Comparison of ENCODE assay signal across 10 mouse cellular contexts in the genomic region with DNA sequence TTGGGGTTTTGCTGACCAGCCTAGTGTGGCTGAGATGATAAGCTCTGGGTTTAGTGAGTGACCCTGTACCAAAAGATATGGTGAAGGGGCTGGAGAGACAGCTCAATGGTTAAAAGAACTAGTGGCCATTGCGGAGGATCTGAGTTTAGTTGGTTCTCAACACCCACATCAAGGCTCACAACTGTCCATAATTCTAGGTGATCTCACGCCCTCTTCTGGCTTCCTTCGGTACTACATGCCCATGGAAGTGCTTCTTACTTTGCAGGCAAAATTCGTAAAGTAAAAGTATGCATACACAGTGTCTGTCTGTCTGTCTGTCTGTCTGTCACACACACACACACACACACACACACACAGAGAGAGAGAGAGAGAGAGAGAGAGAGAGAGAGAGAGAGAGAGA. TPM values are rescaled to one million over a fixed set of nuclear protein-coding genes. Genes with fewer than 3 reads are reported as not detected.
A peak's percentile ranks its signal among the peaks of the same experiment; 100 is the strongest.
DNase-seq lines count a peak whose midpoint lies in the region; ATAC-seq and TF ChIP-seq lines count a peak whose summit lies in the region.
"Had no signal": no experiment of that assay in that cellular context is flagged by ENCODE, and none has a peak within 500 bp of the region (broad histone marks: within the 10 kb centered on the region; RNA-seq: fewer than 3 reads in every experiment).

No protein-coding gene starts in this region.

- TF ChIP-seq CTCF in E14TG2a.4 (conservative IDR thresholded peaks at IDR 0.05; ENCODE audit: low read length) = peak; percentile 52
- peak; percentile 77 for TF ChIP-seq CTCF in gastrocnemius, adult 2 months (IDR thresholded peaks at IDR 0.05)

- H3K4me1 ChIP-seq in intestine, embryonic 14.5 days (replicated peaks; ENCODE audit: control insufficient read depth, insufficient read depth, low read length) = peaks cover 18% of the 10 kb centered on the region
- H3K4me1 ChIP-seq in intestine, embryonic 16.5 days (ENCODE audit: control insufficient read depth, insufficient read depth, low read length) = peaks cover 6% of the 10 kb centered on the region
- H3K4me1 ChIP-seq in E14TG2a.4 (replicated peaks; ENCODE audit: low read depth, low read length) = no peaks in the 10 kb centered on the region

- H3K4me2 ChIP-seq in intestine, embryonic 14.5 days (ENCODE audit: low read length) = no peak overlapping the region
- no peak overlapping the region for H3K4me2 ChIP-seq in intestine, embryonic 16.5 days (ENCODE audit: low read depth, low read length)
- H3K4me2 ChIP-seq: embryonic facial prominence, embryonic 12.5 days; limb, embryonic 15.5 days had no signal

- H3K27me3 ChIP-seq in intestine, embryonic 14.5 days (replicated peaks; ENCODE audit: control insufficient read depth, insufficient read depth, low read length) = no peaks in the 10 kb centered on the region
- H3K27me3 ChIP-seq in intestine, embryonic 16.5 days (replicated peaks; ENCODE audit: control insufficient read depth, insufficient read depth, low read length) = no peaks in the 10 kb centered on the region
- H3K27me3 ChIP-seq in E14TG2a.4 (ENCODE audit: insufficient read depth, low read length) = peaks cover 8% of the 10 kb centered on the region; the same call in 1 of the 2 replicates
- H3K27me3 ChIP-seq: embryonic facial prominence, embryonic 12.5 days; limb, embryonic 15.5 days had no signal

- 44% methylated on average over 4 of the region's 4 CpGs for WGBS in intestine, embryonic 14.5 days
- 45% methylated on average over 4 of the region's 4 CpGs for WGBS in intestine, embryonic 16.5 days

- H3K27ac ChIP-seq in intestine, embryonic 14.5 days (ENCODE audit: low read depth) = no peak overlapping the region
- no peak overlapping the region for H3K27ac ChIP-seq in intestine, embryonic 16.5 days (ENCODE audit: low read length)
- no peak overlapping the region for H3K27ac ChIP-seq in gastrocnemius, adult 2 months
- H3K27ac ChIP-seq: embryonic facial prominence, embryonic 12.5 days; limb, embryonic 15.5 days had no signal

- no peak for ATAC-seq in intestine, embryonic 14.5 days (replicated peaks; ENCODE audit: low FRiP score, low TSS enrichment, low read depth)
- no peak for ATAC-seq in intestine, embryonic 16.5 days

- intact Hi-C loops in gastrocnemius, adult 2 months (cut with DNase I) = loop anchor here (1.0 to 5.0 kb wide), 2 partner anchors 32 to 45 kb away; a partner anchor contains a TSS

- no peaks in the 10 kb centered on the region for H3K9me3 ChIP-seq in intestine, embryonic 14.5 days (ENCODE audit: control insufficient read depth, low read length)
- no peaks in the 10 kb centered on the region for H3K9me3 ChIP-seq in intestine, embryonic 16.5 days (ENCODE audit: control insufficient read depth, low read length)
- H3K9me3 ChIP-seq in E14TG2a.4 (ENCODE audit: low read length) = no peaks in the 10 kb centered on the region
- H3K9me3 ChIP-seq: embryonic facial prominence, embryonic 12.5 days; limb, embryonic 15.5 days had no signal

- H3K4me3 ChIP-seq in intestine, embryonic 14.5 days (ENCODE audit: low read depth, low read length) = no peak overlapping the region
- no peak overlapping the region for H3K4me3 ChIP-seq in intestine, embryonic 16.5 days (ENCODE audit: low read length)
- no peak overlapping the region for H3K4me3 ChIP-seq in E14TG2a.4 (replicated peaks; ENCODE audit: low read length)
- H3K4me3 ChIP-seq in gastrocnemius, adult 2 months = no peak overlapping the region
- H3K4me3 ChIP-seq: embryonic facial prominence, embryonic 12.5 days; limb, embryonic 15.5 days had no signal

- H3K36me3 ChIP-seq in intestine, embryonic 14.5 days (ENCODE audit: control insufficient read depth, insufficient read depth, low read length) = no peaks in the 10 kb centered on the region
- H3K36me3 ChIP-seq in intestine, embryonic 16.5 days (ENCODE audit: control insufficient read depth, insufficient read depth, low read length) = no peaks in the 10 kb centered on the region
- H3K36me3 ChIP-seq in E14TG2a.4 (ENCODE audit: insufficient read depth, low read length) = no peaks in the 10 kb centered on the region
- H3K36me3 ChIP-seq: embryonic facial prominence, embryonic 12.5 days had no signal

- H3K9ac ChIP-seq in intestine, embryonic 14.5 days (ENCODE audit: low read length) = no peak overlapping the region
- no peak overlapping the region for H3K9ac ChIP-seq in intestine, embryonic 16.5 days (ENCODE audit: low read depth, low read length)
- H3K9ac ChIP-seq: embryonic facial prominence, embryonic 12.5 days; limb, embryonic 15.5 days had no signal

- peak; percentile 70 for DNase-seq in intestine, embryonic 14.5 days (ENCODE audit: low spot score)
- peak; percentile 79 for DNase-seq in adrenal gland, postnatal 14 days
- DNase-seq in gastrocnemius, adult 2 months = peak; percentile 79
- peak; percentile 15 for DNase-seq in layer of hippocampus, adult 9-10 months (ENCODE audit: low spot score)
- DNase-seq in mesoderm, embryonic 11.5 days (ENCODE audit: low read depth, low spot score) = peak; percentile 58
- peak; percentile 59 for DNase-seq in urinary bladder, postnatal 25 days (ENCODE audit: low spot score)

RNA-seq across cellular contexts. Expression of a gene that starts 23.4 kb away (rescaled TPM):
- polyA plus RNA-seq in intestine, embryonic 14.5 days (2014; fragmentation: Nextera tagmentation; extraction: Ambion mirVana) = not detected in 2 replicates
- polyA plus RNA-seq in intestine, embryonic 16.5 days (2015; fragmentation: Nextera tagmentation; extraction: Ambion mirVana) = not detected in 2 replicates
- total RNA-seq in adrenal gland, postnatal 14 days (2021) = not detected in 2 replicates
- total RNA-seq in gastrocnemius, adult 2 months (2021) = not detected
- polyA plus RNA-seq: embryonic facial prominence, embryonic 12.5 days; limb, embryonic 15.5 days had no signal

RNA-seq across cellular contexts. Expression of a gene that starts 45.8 kb away (rescaled TPM):
- polyA plus RNA-seq in intestine, embryonic 14.5 days (2014; fragmentation: Nextera tagmentation; extraction: Ambion mirVana) = 15.5 and 16.9 TPM in 2 replicates
- 15.4 and 16.6 TPM in 2 replicates for polyA plus RNA-seq in intestine, embryonic 16.5 days (2015; fragmentation: Nextera tagmentation; extraction: Ambion mirVana)
- total RNA-seq in adrenal gland, postnatal 14 days (2021) = 12.2 and 14.6 TPM in 2 replicates
- 1 to 10 TPM; 3.0 to 6.4 TPM for total RNA-seq in gastrocnemius, adult 2 months (2021)

Comparison
In these comparisons a context has a peak if more than half of its experiments do, and no peak if none do; other contexts are left out.
1. DNase-seq: peak in every context shown above with its lines; median percentile 79 in adrenal gland, postnatal 14 days; 79 in gastrocnemius, adult 2 months; 70 in intestine, embryonic 14.5 days; 59 in urinary bladder, postnatal 25 days; 58 in mesoderm, embryonic 11.5 days; 15 in layer of hippocampus, adult 9-10 months.